Mouse (Mus musculus) limb, embryonic 14.5 days (tissue): ENCODE results near the gene Snx29. TPM values are rescaled to one million over a fixed set of nuclear protein-coding genes. Genes with fewer than 3 reads are reported as not detected.

Experiments used
- ATAC-seq: fragments of 200-750 bp; cut with Nextera tagmentation; 2 replicates; pipeline ENCODE4 v1.8.0; 2017; ENCODE audit warnings: low read depth, moderate number of reproducible peaks, moderate TSS enrichment; ENCODE audit not compliant: low FRiP score
- DNase-seq: peaks from one replicate; pipeline ENCODE4 v3.0.0-alpha.2; 2015; ENCODE audit warnings: low spot score
- H3K27ac ChIP-seq: fragments of 300-500 bp; sonication (generic); replicated peaks from 2 replicates; pipeline ENCODE4 v1.5.1; 2014; ENCODE audit warnings: low read depth, mild to moderate bottlenecking, low read length, moderate library complexity, mixed read lengths
- H3K27me3 ChIP-seq: fragments of 300-500 bp; sonication (generic); 2 replicates; pipeline ENCODE4 v1.6.1; 2014; ENCODE audit warnings: low read length, mixed read lengths; ENCODE audit not compliant: control insufficient read depth, insufficient read depth
- H3K36me3 ChIP-seq: fragments of 300-500 bp; sonication (generic); 2 replicates; pipeline ENCODE4 v1.6.1; 2014; ENCODE audit warnings: mild to moderate bottlenecking, low read length, moderate library complexity, mixed read lengths; ENCODE audit not compliant: control insufficient read depth, insufficient read depth
- H3K4me1 ChIP-seq: fragments of 300-500 bp; sonication (generic); 2 replicates; pipeline ENCODE4 v1.6.1; 2014; ENCODE audit warnings: antibody characterized with exemption, low read length, mixed read lengths; ENCODE audit not compliant: control insufficient read depth, insufficient read depth
- H3K4me2 ChIP-seq: fragments of 300-500 bp; sonication (generic); replicated peaks from 2 replicates; pipeline ENCODE4 v1.6.1; 2014; ENCODE audit warnings: low read depth, mild to moderate bottlenecking, low read length, moderate library complexity; ENCODE audit not compliant: severe bottlenecking
- H3K4me3 ChIP-seq: fragments of 300-500 bp; sonication (generic); replicated peaks from 2 replicates; pipeline ENCODE4 v1.5.1; 2014; ENCODE audit warnings: low read length
- H3K9ac ChIP-seq: fragments of 300-500 bp; sonication (generic); 2 replicates; pipeline ENCODE4 v1.6.1; 2014; ENCODE audit warnings: mild to moderate bottlenecking, low read depth, low read length, moderate library complexity; ENCODE audit not compliant: severe bottlenecking
- H3K9me3 ChIP-seq: fragments of 300-500 bp; sonication (generic); 2 replicates; pipeline ENCODE4 v1.6.1; 2016; ENCODE audit warnings: low read length; ENCODE audit not compliant: control insufficient read depth
- POLR2A ChIP-seq: fragments of 200-500 bp; IDR thresholded peaks from 2 replicates; pipeline ENCODE4 v1.8.0; 2012; ENCODE audit warnings: inconsistent platforms, mild to moderate bottlenecking, moderate library complexity, borderline replicate concordance; ENCODE audit not compliant: insufficient read depth, insufficient read length; ENCODE audit errors: extremely low read depth
- WGBS: fragments of 180-500 bp; shearing (Covaris S2); extraction: QIAGEN DNeasy Blood & Tissue Kit; methylation state at CpG from one replicate; pipeline ENCODE4 v1.1.7; 2014; 5-methylcytosine and 5-hydroxymethylcytosine counted together
- polyA plus RNA-seq, 2 experiments: library from polyadenylated mRNA; depleted of rRNA in 1 of 2; stranded (reverse) in 1 of 2; unstranded in 1 of 2; fragments of >200 nt; fragmentation: Nextera tagmentation in 1 of 2; extraction: Ambion mirVana in 1 of 2; gene quantifications; 2 replicates each; pipeline versions ENCODE4 v1.2.1 to v1.2.3; 2012 to 2014

Snx29 gene
- polyA plus RNA-seq, 2 experiments = 4.9 to 9.3 TPM

DNA sequence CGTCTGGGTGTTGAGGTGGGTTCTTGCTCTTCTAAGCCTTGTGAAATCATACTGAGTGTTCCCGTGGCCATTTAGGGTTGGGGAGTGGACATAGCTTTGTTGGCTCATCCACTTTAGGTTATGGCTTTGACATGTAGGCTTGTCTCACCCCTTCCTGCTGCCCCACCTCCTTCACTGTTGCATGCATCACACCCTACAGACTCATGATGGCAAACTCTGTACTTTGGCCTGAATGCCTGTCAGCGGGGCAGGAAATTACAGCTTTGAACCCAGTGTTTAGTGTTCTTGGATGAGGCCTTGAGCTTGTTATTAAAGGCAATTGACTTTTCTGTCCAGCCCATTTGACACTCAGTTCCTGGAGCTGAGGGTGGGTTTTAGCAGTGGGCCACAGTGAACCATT lies 114.9 kb downstream of the Snx29 start:
- Histone ChIP-seq H3K4me1 (no peaks in the 10 kb centered on the region), H3K4me3 (no peak overlapping the region), H3K9me3 (no peaks in the 10 kb centered on the region), H3K9ac (no peak overlapping the region), H3K27ac (no peak overlapping the region), H3K4me2 (no peak overlapping the region), H3K27me3 (no peaks in the 10 kb centered on the region), H3K36me3 (no peaks in the 10 kb centered on the region)
- DNase-seq = no peak
- WGBS = 87% methylated on average over 3 of the region's 3 CpGs
- TF ChIP-seq POLR2A = no peak
- no peak for ATAC-seq

DNA sequence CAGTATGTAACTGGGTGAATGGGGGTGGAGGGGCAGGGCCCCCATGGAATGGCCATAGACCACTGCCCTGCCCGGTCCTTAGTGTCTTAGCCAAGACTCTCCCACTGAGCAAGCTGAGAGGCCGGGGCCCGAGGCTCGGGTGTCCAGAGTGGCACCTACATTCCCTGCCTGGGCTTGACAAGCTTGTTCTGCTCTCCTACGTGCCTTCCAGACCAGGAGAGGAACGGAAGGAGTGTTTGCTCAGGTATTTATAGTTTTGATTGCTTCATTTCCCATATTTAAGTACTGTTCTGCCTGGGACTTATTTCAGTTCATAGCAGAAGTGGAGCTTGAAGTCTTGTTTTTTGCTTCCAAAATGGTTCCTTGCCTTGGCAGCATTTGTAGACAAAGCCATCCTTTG lies 116.7 kb downstream of the Snx29 start:
- Histone ChIP-seq H3K9ac (no peak overlapping the region), H3K36me3 (no peaks in the 10 kb centered on the region), H3K9me3 (no peaks in the 10 kb centered on the region), H3K4me1 (0 out of 2 replicates have a peak, but pooled peaks cover 3% of the 10 kb centered on the region), H3K27me3 (no peaks in the 10 kb centered on the region), H3K4me3 (no peak overlapping the region), H3K27ac (no peak overlapping the region), H3K4me2 (no peak overlapping the region)
- no peak for TF ChIP-seq POLR2A
- WGBS = 81% methylated on average over 6 of the region's 6 CpGs
- ATAC-seq (no peak), DNase-seq (no peak)

DNA sequence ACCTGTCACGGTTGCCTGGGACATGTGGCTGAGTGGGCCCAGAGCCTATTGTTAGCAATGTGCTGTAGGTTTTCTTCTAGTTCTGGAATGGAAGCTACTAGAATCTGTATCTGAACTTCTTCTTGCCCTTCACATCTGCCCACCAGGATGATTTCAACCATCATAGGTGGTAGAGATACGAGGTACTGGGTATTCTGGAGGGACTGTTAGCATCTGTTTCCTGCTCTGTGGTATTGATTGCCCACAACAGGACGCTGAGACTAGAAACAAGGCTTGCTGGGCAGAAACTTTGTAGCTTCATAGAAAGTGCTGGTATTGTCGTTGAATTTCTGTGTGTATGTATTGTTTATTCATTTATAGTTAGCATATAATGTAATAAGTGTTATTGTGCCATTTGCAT lies 118.9 kb downstream of the Snx29 start:
- no peak overlapping the region for H3K4me3 ChIP-seq
- H3K4me2 ChIP-seq = no peak overlapping the region
- no peak overlapping the region for H3K9ac ChIP-seq
- WGBS = 75% methylated on average over 4 of the region's 4 CpGs
- DNase-seq (no peak), ATAC-seq (no peak)
- H3K27ac ChIP-seq = no peak overlapping the region
- H3K9me3 ChIP-seq = no peaks in the 10 kb centered on the region
- H3K36me3 ChIP-seq = peaks cover 3% of the 10 kb centered on the region; the same call in 1 of the 2 replicates
- no peak for TF ChIP-seq POLR2A
- no peaks in the 10 kb centered on the region for H3K27me3 ChIP-seq
- 0 out of 2 replicates have a peak, but pooled peaks cover 5% of the 10 kb centered on the region for H3K4me1 ChIP-seq

DNA sequence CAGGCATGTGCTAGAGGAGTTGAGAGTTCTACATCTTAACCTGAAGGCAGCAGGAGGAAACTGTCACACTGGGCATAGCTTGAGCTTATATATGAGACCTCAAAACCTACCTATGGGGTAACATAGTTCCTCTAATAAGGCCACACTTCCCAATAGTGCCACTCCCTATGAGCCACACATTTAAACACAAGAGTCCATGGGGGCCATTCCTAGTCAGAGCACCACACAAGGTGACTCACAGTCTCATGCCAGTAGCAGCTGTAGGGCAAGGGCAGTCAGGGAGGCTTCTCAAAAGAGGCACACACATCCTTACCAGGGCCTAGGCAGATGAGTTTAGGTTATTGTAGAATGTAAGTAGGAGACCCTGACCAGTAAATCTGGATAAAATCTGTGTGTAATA lies 119.8 kb downstream of the Snx29 start:
- TF ChIP-seq POLR2A = no peak
- Histone ChIP-seq H3K27ac (no peak overlapping the region), H3K9me3 (no peaks in the 10 kb centered on the region), H3K36me3 (peaks cover 8% of the 10 kb centered on the region), H3K9ac (no peak overlapping the region), H3K4me3 (no peak overlapping the region), H3K27me3 (no peaks in the 10 kb centered on the region), H3K4me2 (no peak overlapping the region), H3K4me1 (0 out of 2 replicates have a peak, but pooled peaks cover 5% of the 10 kb centered on the region)
- ATAC-seq (no peak), DNase-seq (no peak)

DNA sequence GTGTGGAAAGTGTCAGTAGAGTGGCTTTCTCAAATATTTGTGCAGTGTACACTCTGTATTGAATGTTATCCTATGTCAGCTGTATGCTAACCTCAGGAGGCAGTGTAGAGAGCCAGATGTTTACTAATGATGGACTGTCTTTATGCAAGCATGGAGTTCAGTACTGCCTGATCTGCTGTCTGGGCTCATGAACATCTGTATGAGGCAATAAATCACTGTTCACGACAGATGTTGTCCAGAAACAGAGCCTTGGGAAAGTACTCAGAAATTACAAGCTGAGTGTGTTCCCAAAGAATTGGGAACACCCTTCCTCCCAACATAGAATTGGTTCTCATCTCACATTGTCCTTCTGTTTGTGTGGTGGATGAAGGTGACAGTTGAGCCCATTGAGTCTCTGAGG lies 121.9 kb downstream of the Snx29 start:
- Histone ChIP-seq H3K4me3 (no peak overlapping the region), H3K27me3 (no peaks in the 10 kb centered on the region), H3K9me3 (no peaks in the 10 kb centered on the region), H3K9ac (no peak overlapping the region), H3K4me2 (no peak overlapping the region), H3K27ac (no peak overlapping the region), H3K36me3 (peaks cover 9% of the 10 kb centered on the region), H3K4me1 (0 out of 2 replicates have a peak, but pooled peaks cover 5% of the 10 kb centered on the region)
- 19% methylated on average over 1 of the region's 1 CpGs for WGBS
- no peak for ATAC-seq
- TF ChIP-seq POLR2A = no peak
- no peak for DNase-seq

DNA sequence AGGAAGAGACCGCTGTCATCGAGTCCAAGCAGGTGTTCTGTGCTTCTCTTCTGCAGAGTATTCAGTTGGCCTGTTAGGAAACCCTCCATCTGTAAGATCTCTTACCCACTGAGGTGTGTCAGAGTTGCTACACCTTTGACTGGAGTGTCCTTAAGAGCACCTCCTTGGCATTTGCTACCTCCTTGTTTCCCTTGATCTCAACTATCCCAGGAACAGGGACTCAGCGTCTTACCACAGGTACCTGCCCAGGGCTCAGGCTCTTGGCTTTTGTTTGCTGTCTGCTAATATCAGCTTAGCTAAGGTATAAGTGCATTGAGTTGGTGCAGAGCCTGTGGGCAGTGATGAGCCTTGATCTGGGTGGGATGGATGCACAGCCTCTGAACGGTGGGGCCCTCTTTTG lies 124.3 kb downstream of the Snx29 start:
- Histone ChIP-seq H3K27ac (no peak overlapping the region), H3K4me3 (no peak overlapping the region), H3K4me2 (no peak overlapping the region), H3K36me3 (peaks cover 11% of the 10 kb centered on the region), H3K9me3 (no peaks in the 10 kb centered on the region), H3K4me1 (0 out of 2 replicates have a peak, but pooled peaks cover 5% of the 10 kb centered on the region), H3K27me3 (no peaks in the 10 kb centered on the region), H3K9ac (no peak overlapping the region)
- ATAC-seq = no peak
- DNase-seq = no peak
- WGBS = 91% methylated on average over 4 of the region's 4 CpGs
- TF ChIP-seq POLR2A = no peak
